Mouse (Mus musculus): Measurements from ENCODE around the gene Hnrnpr. TPM values are rescaled to one million over a fixed set of nuclear protein-coding genes. Genes with fewer than 3 reads are reported as not detected.

Gene Hnrnpr
- polyA plus RNA-seq, 1 experiment from 2014 or later = 157 TPM

GRCm38 (mm10) chr4:136282621-136283480 lies 27.9 kb upstream of the Hnrnpr start:
- Histone ChIP-seq H3K4me1 (ENCODE audit: control insufficient read depth, insufficient read depth, low read length) (peaks cover 27% of the 10 kb centered on the region), H3K27me3 (ENCODE audit: control insufficient read depth, insufficient read depth, low read length) (no peaks in the 10 kb centered on the region), H3K4me3 (ENCODE audit: low read depth, low read length) (no peak overlapping the region), H3K36me3 (ENCODE audit: control insufficient read depth, insufficient read depth, low read length) (peaks cover 1% of the 10 kb centered on the region; the same call in 1 of the 2 replicates), H3K27ac (ENCODE audit: low read length) (peak overlapping the region; percentile 94), H3K9me3 (ENCODE audit: control insufficient read depth, low read depth, low read length) (no peaks in the 10 kb centered on the region), H3K9ac (replicated peaks; ENCODE audit: low read depth, low read length) (0 out of 2 replicates have a peak overlapping the region, but pooled peaks have one; percentile 18), H3K4me2 (replicated peaks; ENCODE audit: low read depth, low read length) (no peak overlapping the region; the same call in 1 of the 2 replicates)
- WGBS = 34% methylated on average over 10 of the region's 10 CpGs
- no peak for ATAC-seq (ENCODE audit: insufficient number of reproducible peaks, insufficient read depth, low FRiP score, low read depth)

- WGBS = 18% methylated on average over 2 of the region's 2 CpGs
- H3K9ac ChIP-seq (replicated peaks; ENCODE audit: low read depth, low read length) = no peak overlapping the region
- no peak for ATAC-seq (ENCODE audit: insufficient number of reproducible peaks, insufficient read depth, low FRiP score, low read depth)
- H3K4me1 ChIP-seq (ENCODE audit: control insufficient read depth, insufficient read depth, low read length) = peaks cover 27% of the 10 kb centered on the region
- H3K4me3 ChIP-seq (ENCODE audit: low read depth, low read length) = no peak overlapping the region
- H3K27ac ChIP-seq (ENCODE audit: low read length) = peak overlapping the region; percentile 94
- H3K27me3 ChIP-seq (ENCODE audit: control insufficient read depth, insufficient read depth, low read length) = no peaks in the 10 kb centered on the region
- H3K4me2 ChIP-seq (replicated peaks; ENCODE audit: low read depth, low read length) = 0 out of 2 replicates have a peak overlapping the region, but pooled peaks have one; percentile 94
- H3K36me3 ChIP-seq (ENCODE audit: control insufficient read depth, insufficient read depth, low read length) = peaks cover 10% of the 10 kb centered on the region
- H3K9me3 ChIP-seq (ENCODE audit: control insufficient read depth, low read depth, low read length) = no peaks in the 10 kb centered on the region
Measured at GRCm38 (mm10) chr4:136283783-136284182, 27.0 kb upstream of the Hnrnpr start.

- Histone ChIP-seq H3K4me3 (ENCODE audit: low read depth, low read length) (peak within 1 kb of the TSS; percentile 69), H3K4me2 (replicated peaks; ENCODE audit: low read depth, low read length) (peak within 1 kb of the TSS; percentile 94), H3K36me3 (ENCODE audit: control insufficient read depth, insufficient read depth, low read length) (peaks cover 16% of the 10 kb centered on the region), H3K4me1 (ENCODE audit: control insufficient read depth, insufficient read depth, low read length) (peaks cover 27% of the 10 kb centered on the region), H3K27ac (ENCODE audit: low read length) (peak within 1 kb of the TSS; percentile 94), H3K27me3 (ENCODE audit: control insufficient read depth, insufficient read depth, low read length) (no peaks in the 10 kb centered on the region), H3K9ac (replicated peaks; ENCODE audit: low read depth, low read length) (peak within 1 kb of the TSS; percentile 58), H3K9me3 (ENCODE audit: control insufficient read depth, low read depth, low read length) (no peaks in the 10 kb centered on the region)
- no peak for ATAC-seq (ENCODE audit: insufficient number of reproducible peaks, insufficient read depth, low FRiP score, low read depth)
- 17% methylated on average over 5 of the region's 5 CpGs for WGBS
Measured at GRCm38 (mm10) chr4:136284455-136284854, 26.3 kb upstream of the Hnrnpr start, which contains the start of gene Zfp46. Gene Zfp46, plus strand, starts transcription at chr4:136284683.

- Histone ChIP-seq H3K4me1 (ENCODE audit: control insufficient read depth, insufficient read depth, low read length) (peaks cover 27% of the 10 kb centered on the region), H3K27ac (ENCODE audit: low read length) (peak overlapping the region; percentile 94), H3K4me3 (ENCODE audit: low read depth, low read length) (peak overlapping the region; percentile 69), H3K9me3 (ENCODE audit: control insufficient read depth, low read depth, low read length) (no peaks in the 10 kb centered on the region), H3K4me2 (replicated peaks; ENCODE audit: low read depth, low read length) (peak overlapping the region; percentile 94), H3K9ac (replicated peaks; ENCODE audit: low read depth, low read length) (peak overlapping the region; percentile 54), H3K36me3 (ENCODE audit: control insufficient read depth, insufficient read depth, low read length) (peaks cover 20% of the 10 kb centered on the region), H3K27me3 (ENCODE audit: control insufficient read depth, insufficient read depth, low read length) (no peaks in the 10 kb centered on the region)
- ATAC-seq (ENCODE audit: insufficient number of reproducible peaks, insufficient read depth, low FRiP score, low read depth) = no peak
- 22% methylated on average over 6 of the region's 6 CpGs for WGBS
Measured at GRCm38 (mm10) chr4:136284891-136285290, 25.9 kb upstream of the Hnrnpr start.

- H3K4me1 ChIP-seq (ENCODE audit: control insufficient read depth, insufficient read depth, low read length) = peaks cover 27% of the 10 kb centered on the region
- WGBS = under 1% methylated on average over 25 of the region's 25 CpGs
- peak; percentile 94 for ATAC-seq (ENCODE audit: insufficient number of reproducible peaks, insufficient read depth, low FRiP score, low read depth)
Measured at GRCm38 (mm10) chr4:136285348-136285810, 25.4 kb upstream of the Hnrnpr start.

GRCm38 (mm10) chr4:136285811-136286371 lies 24.9 kb upstream of the Hnrnpr start:
- H3K4me3 ChIP-seq (ENCODE audit: low read depth, low read length) = peak overlapping the region; percentile 69
- H3K9ac ChIP-seq (replicated peaks; ENCODE audit: low read depth, low read length) = peak overlapping the region; percentile 70
- H3K9me3 ChIP-seq (ENCODE audit: control insufficient read depth, low read depth, low read length) = no peaks in the 10 kb centered on the region
- H3K4me1 ChIP-seq (ENCODE audit: control insufficient read depth, insufficient read depth, low read length) = peaks cover 27% of the 10 kb centered on the region
- peaks cover 30% of the 10 kb centered on the region for H3K36me3 ChIP-seq (ENCODE audit: control insufficient read depth, insufficient read depth, low read length)
- H3K27me3 ChIP-seq (ENCODE audit: control insufficient read depth, insufficient read depth, low read length) = no peaks in the 10 kb centered on the region
- 1% methylated on average over 29 of the region's 29 CpGs for WGBS
- H3K27ac ChIP-seq (ENCODE audit: low read length) = peak overlapping the region; percentile 94
- peak overlapping the region; percentile 94 for H3K4me2 ChIP-seq (replicated peaks; ENCODE audit: low read depth, low read length)
- ATAC-seq (ENCODE audit: insufficient number of reproducible peaks, insufficient read depth, low FRiP score, low read depth) = peak; percentile 86

More at GRCm38 (mm10) chr4:136285348-136285810, 25.4 kb upstream of the Hnrnpr start:
- H3K27me3 ChIP-seq (ENCODE audit: control insufficient read depth, insufficient read depth, low read length) = no peaks in the 10 kb centered on the region
- peak overlapping the region; percentile 58 for H3K9ac ChIP-seq (replicated peaks; ENCODE audit: low read depth, low read length)
- H3K27ac ChIP-seq (ENCODE audit: low read length) = peak overlapping the region; percentile 94
- peak overlapping the region; percentile 94 for H3K4me2 ChIP-seq (replicated peaks; ENCODE audit: low read depth, low read length)
- H3K4me3 ChIP-seq (ENCODE audit: low read depth, low read length) = peak overlapping the region; percentile 69
- peaks cover 25% of the 10 kb centered on the region for H3K36me3 ChIP-seq (ENCODE audit: control insufficient read depth, insufficient read depth, low read length)
- H3K9me3 ChIP-seq (ENCODE audit: control insufficient read depth, low read depth, low read length) = no peaks in the 10 kb centered on the region

- 57% methylated on average over 66 of the region's 66 CpGs for WGBS
- Histone ChIP-seq H3K36me3 (ENCODE audit: control insufficient read depth, insufficient read depth, low read length) (peaks cover 59% of the 10 kb centered on the region), H3K27me3 (ENCODE audit: control insufficient read depth, insufficient read depth, low read length) (no peaks in the 10 kb centered on the region), H3K9ac (replicated peaks; ENCODE audit: low read depth, low read length) (no peak overlapping the region), H3K9me3 (ENCODE audit: control insufficient read depth, low read depth, low read length) (no peaks in the 10 kb centered on the region), H3K27ac (ENCODE audit: low read length) (no peak overlapping the region), H3K4me2 (replicated peaks; ENCODE audit: low read depth, low read length) (no peak overlapping the region), H3K4me1 (ENCODE audit: control insufficient read depth, insufficient read depth, low read length) (peaks cover 8% of the 10 kb centered on the region; the same call in 1 of the 2 replicates), H3K4me3 (ENCODE audit: low read depth, low read length) (no peak overlapping the region)
- no peak for ATAC-seq (ENCODE audit: insufficient number of reproducible peaks, insufficient read depth, low FRiP score, low read depth)
Measured at GRCm38 (mm10) chr4:136289918-136290780, 20.6 kb upstream of the Hnrnpr start.

Data from stomach, embryonic 14.5 days (tissue).